Mouse (Mus musculus) lung, embryonic 16.5 days (tissue): ENCODE data around the gene Dedd2. TPM values are rescaled to one million over a fixed set of nuclear protein-coding genes. Genes with fewer than 3 reads are reported as not detected.

ENCODE experiments used
- ATAC-seq: fragments of 200-750 bp; cut with Nextera tagmentation; 2 replicates; pipeline ENCODE4 v1.8.0; 2017; ENCODE audit warnings: low read depth, mild to moderate bottlenecking, moderate library complexity
- H3K27ac ChIP-seq: fragments of 300-500 bp; sonication (generic); 2 replicates; pipeline ENCODE4 v1.5.1; 2014; ENCODE audit warnings: mild to moderate bottlenecking, control low read depth, low read length
- H3K27me3 ChIP-seq: fragments of 300-500 bp; sonication (generic); 2 replicates; pipeline ENCODE4 v1.6.1; 2014; ENCODE audit warnings: low read depth, low read length, mixed read lengths; ENCODE audit not compliant: control insufficient read depth, insufficient read depth
- H3K36me3 ChIP-seq: fragments of 300-500 bp; sonication (generic); 2 replicates; pipeline ENCODE4 v1.6.1; 2014; ENCODE audit warnings: low read length; ENCODE audit not compliant: control insufficient read depth, insufficient read depth
- H3K4me1 ChIP-seq: fragments of 300-500 bp; sonication (generic); replicated peaks from 2 replicates; pipeline ENCODE4 v1.6.1; 2014; ENCODE audit warnings: low read length, mixed read lengths; ENCODE audit not compliant: control insufficient read depth, insufficient read depth
- H3K4me2 ChIP-seq: fragments of 300-500 bp; sonication (generic); 2 replicates; pipeline ENCODE4 v1.6.1; 2014; ENCODE audit warnings: low read depth, low read length, control low read depth
- H3K4me3 ChIP-seq: fragments of 300-500 bp; sonication (generic); 2 replicates; pipeline ENCODE4 v1.5.1; 2014; ENCODE audit warnings: mild to moderate bottlenecking, low read length, control low read depth
- H3K9ac ChIP-seq: fragments of 300-500 bp; sonication (generic); 2 replicates; pipeline ENCODE4 v1.6.1; 2014; ENCODE audit warnings: low read length, control low read depth
- H3K9me3 ChIP-seq: fragments of 300-500 bp; sonication (generic); 2 replicates; pipeline ENCODE4 v1.6.1; 2016; ENCODE audit warnings: low read length; ENCODE audit not compliant: control insufficient read depth
- WGBS: fragments of 180-500 bp; shearing (Covaris S2); extraction: QIAGEN DNeasy Blood & Tissue Kit; methylation state at CpG from one replicate; pipeline ENCODE4 v1.1.7; 2014; 5-methylcytosine and 5-hydroxymethylcytosine counted together
- polyA plus RNA-seq: library from polyadenylated mRNA; unstranded; fragments of >200 nt; fragmentation: Nextera tagmentation; extraction: Ambion mirVana; gene quantifications from 2 replicates; pipeline ENCODE4 v1.2.1, GENCODE M21; 2015

The Dedd2 gene
- polyA plus RNA-seq, 1 experiment from 2014 or later = 9.0 TPM

DNA sequence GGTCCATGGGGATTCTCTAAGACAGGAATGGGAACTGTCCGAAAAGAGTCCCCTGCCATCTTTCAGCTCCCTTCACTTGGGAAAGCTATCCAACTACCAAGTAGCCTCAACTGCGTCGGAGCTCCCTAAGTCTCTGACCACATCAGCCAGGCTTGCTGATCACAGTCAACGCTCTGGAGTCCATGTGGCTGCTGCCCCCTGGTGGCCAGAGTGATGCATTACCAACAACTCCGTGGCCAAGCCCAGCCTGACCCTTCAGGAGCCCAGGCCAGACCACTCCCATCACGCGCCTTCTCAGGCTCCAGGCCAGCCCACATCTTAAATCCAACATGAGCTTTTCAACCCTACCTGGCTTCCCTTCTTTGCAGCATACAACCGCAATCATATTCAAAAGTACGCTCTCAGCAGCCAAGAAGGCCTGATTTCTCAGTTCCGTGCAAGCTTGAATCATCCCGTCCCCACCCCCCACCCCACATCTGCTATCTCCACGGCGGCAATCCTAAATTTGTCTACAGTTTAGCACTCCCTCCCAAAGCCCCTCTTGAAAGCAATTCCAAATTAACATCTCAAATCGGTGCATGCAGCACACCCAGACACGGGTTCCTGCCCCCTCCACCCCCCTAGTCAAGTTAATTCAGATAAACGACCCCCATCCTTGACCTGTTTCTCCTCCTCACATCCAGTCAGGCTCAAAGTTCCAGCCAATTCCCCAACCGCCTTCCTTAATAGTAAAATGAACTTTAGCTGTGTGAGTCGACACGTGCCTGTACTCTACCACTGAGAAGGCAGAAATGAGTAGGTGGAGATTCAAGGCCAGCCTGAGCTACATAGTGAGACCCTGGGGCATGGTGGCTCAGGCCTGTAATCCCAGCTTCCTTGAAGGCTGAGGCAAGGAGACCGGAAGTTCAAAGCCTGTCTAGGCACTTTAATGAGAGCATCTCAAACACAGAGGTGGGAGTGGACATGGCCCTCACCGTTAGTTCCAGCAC lies 32.5 kb downstream of the Dedd2 start:
- Histone ChIP-seq H3K9ac (no peak overlapping the region), H3K9me3 (no peaks in the 10 kb centered on the region), H3K36me3 (no peaks in the 10 kb centered on the region), H3K27me3 (peaks cover 8% of the 10 kb centered on the region), H3K4me2 (no peak overlapping the region), H3K27ac (no peak overlapping the region), H3K4me1 (no peaks in the 10 kb centered on the region), H3K4me3 (no peak overlapping the region)
- ATAC-seq = peak; percentile 81; the same call in 1 of the 2 replicates
- WGBS = 24% methylated on average over 21 of the region's 21 CpGs

DNA sequence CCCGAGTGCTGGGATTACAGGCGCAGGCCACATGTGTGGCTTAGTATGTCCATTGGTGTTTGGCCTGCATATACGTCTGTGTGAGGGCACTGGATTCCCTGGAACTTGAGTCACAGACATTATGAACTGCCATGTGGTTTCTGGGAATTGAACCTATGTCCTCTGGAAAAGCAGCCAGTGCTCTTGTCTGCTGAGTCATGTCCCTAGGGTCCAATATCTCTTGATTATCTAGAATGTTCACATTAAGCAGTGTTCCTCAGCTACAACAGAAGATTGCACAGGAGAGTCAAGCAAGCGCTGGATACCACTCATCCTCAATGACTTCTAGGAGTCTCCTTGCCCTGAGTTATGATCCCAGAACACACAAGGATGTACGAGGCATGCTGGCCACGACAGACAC lies 36.3 kb downstream of the Dedd2 start:
- 73% methylated on average over 6 of the region's 6 CpGs for WGBS
- H3K4me1 ChIP-seq = peaks cover 2% of the 10 kb centered on the region
- no peak for ATAC-seq
- no peak overlapping the region for H3K4me3 ChIP-seq
- H3K9me3 ChIP-seq = no peaks in the 10 kb centered on the region
- no peaks in the 10 kb centered on the region for H3K36me3 ChIP-seq
- no peak overlapping the region for H3K27ac ChIP-seq
- no peak overlapping the region for H3K4me2 ChIP-seq
- H3K27me3 ChIP-seq = peaks cover 46% of the 10 kb centered on the region
- no peak overlapping the region for H3K9ac ChIP-seq

DNA sequence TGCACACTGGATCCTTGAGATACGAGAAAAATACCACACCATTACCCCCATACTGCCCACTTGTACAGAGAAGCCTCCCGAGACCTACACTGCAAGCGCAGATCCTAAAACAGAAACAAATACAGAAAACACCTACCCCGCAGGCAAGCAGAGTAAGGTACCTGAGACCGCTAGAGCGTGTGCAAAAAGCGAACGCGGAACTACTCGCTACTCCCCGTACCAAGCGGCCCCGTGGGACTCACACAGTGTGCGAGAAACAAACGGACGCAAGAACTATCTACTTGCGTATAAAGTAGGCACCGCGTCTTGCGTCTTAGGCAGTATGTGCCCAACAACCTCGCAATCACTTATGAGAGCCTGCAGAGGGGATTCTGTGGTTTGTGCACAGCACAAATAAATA lies 38.6 kb downstream of the Dedd2 start:
- no peak overlapping the region for H3K4me3 ChIP-seq
- H3K4me2 ChIP-seq = no peak overlapping the region
- H3K27me3 ChIP-seq = peaks cover 68% of the 10 kb centered on the region
- H3K9me3 ChIP-seq = no peaks in the 10 kb centered on the region
- H3K4me1 ChIP-seq = peaks cover 4% of the 10 kb centered on the region
- no peak overlapping the region for H3K9ac ChIP-seq
- H3K27ac ChIP-seq = no peak overlapping the region
- 6% methylated on average over 21 of the region's 21 CpGs for WGBS
- no peak for ATAC-seq
- H3K36me3 ChIP-seq = no peaks in the 10 kb centered on the region

DNA sequence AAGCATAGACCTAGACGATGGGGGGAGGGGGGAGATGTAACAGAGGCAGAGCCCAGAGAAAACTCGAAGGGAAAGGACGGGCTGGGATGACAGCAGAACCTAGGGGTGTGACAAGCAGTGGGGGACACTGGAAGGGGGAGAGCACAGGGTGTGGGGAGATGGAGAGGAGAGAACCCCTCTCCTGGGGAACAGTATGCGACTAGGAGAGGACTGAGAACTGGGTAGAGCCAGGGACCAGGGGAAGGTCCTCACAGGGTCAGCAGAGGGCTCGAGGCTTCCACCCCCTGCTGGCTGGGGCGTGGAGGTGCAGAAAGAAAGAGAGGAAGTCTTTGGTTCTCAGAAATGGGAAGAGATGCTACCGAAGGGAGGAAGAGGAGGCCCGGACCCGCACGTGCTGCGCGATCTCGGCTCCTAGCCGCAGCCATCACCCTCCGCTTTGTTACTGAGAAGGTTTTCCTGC lies 39.1 kb downstream of the Dedd2 start:
- H3K27ac ChIP-seq = no peak overlapping the region
- H3K4me1 ChIP-seq = peaks cover 4% of the 10 kb centered on the region
- H3K4me3 ChIP-seq = no peak overlapping the region
- no peaks in the 10 kb centered on the region for H3K36me3 ChIP-seq
- no peak overlapping the region for H3K4me2 ChIP-seq
- ATAC-seq = no peak
- H3K9ac ChIP-seq = no peak overlapping the region
- WGBS = under 1% methylated on average over 15 of the region's 15 CpGs
- no peaks in the 10 kb centered on the region for H3K9me3 ChIP-seq
- H3K27me3 ChIP-seq = peaks cover 71% of the 10 kb centered on the region

DNA sequence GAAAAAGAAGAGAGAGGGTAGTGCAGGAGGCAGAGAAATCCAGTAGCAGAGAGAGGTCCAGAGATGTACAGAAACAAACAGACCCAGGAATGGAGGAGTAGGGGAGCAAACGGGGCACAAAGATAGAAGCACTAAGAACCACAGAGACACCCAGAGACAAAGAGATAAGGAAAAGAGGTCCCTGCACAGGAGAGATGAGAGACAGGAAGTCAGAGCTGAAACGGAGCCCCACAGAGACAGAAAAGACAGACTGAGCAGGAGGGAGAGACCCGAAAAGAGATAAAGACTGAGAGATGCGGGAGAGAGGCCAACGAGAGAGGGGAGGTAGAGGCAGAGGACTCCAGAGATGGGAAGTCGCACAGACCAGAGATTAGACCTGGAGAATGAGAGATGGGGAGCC lies 39.9 kb downstream of the Dedd2 start:
- Histone ChIP-seq H3K36me3 (no peaks in the 10 kb centered on the region), H3K9me3 (no peaks in the 10 kb centered on the region), H3K4me1 (peaks cover 4% of the 10 kb centered on the region), H3K27me3 (peaks cover 79% of the 10 kb centered on the region), H3K4me2 (no peak overlapping the region), H3K27ac (no peak overlapping the region), H3K4me3 (no peak overlapping the region), H3K9ac (no peak overlapping the region)
- ATAC-seq = no peak
- WGBS = 9% methylated on average over 6 of the region's 6 CpGs

DNA sequence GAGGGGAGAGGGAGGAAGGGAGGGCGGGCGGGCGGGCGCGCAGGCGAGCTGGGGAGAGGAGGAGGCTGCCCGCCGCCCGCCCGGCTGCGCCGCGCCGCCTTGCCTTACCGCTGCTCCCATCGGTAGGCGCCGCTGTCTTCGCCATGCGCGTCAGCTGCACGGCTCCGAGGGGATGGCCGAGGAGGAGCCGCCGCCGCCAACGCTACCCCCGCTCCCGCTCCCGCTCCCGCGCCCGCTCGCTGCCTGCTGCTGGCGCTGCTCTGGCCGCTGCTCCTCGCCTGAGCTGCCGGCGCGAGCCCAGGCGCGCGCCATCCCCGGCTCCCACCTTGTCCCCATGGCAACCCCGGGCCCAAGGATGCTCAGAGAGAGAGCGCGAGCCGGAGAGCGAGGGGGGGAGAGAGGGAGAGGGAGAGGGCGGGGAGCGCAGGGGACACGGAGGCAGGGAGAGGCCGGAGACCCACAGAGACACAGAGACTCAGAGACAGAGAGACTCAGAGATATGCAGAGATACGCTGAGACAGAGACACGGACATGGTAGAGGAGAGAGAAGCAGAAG lies 40.7 kb downstream of the Dedd2 start, which contains the start of gene Pou2f2:
Gene Pou2f2, minus strand, starts transcription at position 121 of the 556 bp plus-strand sequence.
- peak within 1 kb of the TSS; percentile 15 for H3K9ac ChIP-seq
- ATAC-seq = peak; percentile 86

DNA sequence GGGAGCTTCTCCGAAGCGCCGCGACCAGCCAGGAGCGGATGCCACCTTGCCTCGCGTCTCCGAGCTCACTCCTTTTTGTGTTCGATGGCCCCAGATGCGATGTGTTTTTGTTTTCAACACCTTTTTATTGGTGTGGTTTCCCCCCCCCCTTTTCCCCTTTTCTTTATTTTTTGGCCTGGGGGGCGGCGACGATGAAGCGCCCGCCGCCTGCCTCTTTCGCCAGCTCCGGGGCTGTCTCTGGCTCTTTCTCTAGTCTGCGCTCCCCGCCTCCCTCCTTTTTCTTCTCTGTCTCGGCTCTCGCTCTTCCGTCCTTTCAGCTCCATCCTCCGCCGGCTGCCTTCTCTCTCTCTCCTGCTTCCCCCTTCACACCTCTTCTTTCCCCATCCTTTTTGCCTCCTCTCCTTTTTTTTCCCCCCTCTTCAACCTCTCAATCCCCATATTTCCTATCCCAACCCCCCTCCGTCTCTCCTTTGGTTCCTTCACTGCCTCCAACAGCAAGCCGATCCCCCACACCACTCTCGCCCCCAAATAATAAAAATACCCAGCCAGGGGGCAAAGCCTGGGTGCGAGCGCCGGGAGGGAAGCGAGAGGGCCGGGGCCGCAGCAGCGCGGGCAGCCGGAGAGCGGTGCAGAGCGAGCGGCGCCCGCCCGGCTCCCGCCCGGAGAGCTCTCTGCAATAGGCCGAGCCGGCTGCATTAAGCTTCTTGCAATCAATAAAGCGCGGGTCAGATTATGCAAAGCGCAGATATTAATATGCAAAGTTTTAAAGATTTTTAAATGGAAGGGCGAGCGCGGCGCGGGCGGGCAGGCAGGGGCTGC lies 41.4 kb downstream of the Dedd2 start:
- Histone ChIP-seq H3K4me2 (peak overlapping the region; percentile 80), H3K9me3 (no peaks in the 10 kb centered on the region), H3K27me3 (peaks cover 88% of the 10 kb centered on the region), H3K9ac (peak overlapping the region; percentile 15; the same call in 1 of the 2 replicates), H3K4me3 (peak overlapping the region; percentile 52), H3K36me3 (no peaks in the 10 kb centered on the region), H3K4me1 (peaks cover 4% of the 10 kb centered on the region), H3K27ac (no peak overlapping the region)
- ATAC-seq = peak; percentile 75
- WGBS = under 1% methylated on average over 50 of the region's 56 CpGs

More for the DNA sequence above, 40.7 kb downstream of the Dedd2 start, which contains the start of gene Pou2f2:
- Histone ChIP-seq H3K4me2 (peak within 1 kb of the TSS; percentile 80), H3K36me3 (no peaks in the 10 kb centered on the region), H3K9me3 (no peaks in the 10 kb centered on the region), H3K27me3 (peaks cover 85% of the 10 kb centered on the region), H3K4me1 (peaks cover 4% of the 10 kb centered on the region), H3K4me3 (peak within 1 kb of the TSS; percentile 52), H3K27ac (no peak within 1 kb of the TSS)
- 0% methylated on average over 32 of the region's 56 CpGs for WGBS

DNA sequence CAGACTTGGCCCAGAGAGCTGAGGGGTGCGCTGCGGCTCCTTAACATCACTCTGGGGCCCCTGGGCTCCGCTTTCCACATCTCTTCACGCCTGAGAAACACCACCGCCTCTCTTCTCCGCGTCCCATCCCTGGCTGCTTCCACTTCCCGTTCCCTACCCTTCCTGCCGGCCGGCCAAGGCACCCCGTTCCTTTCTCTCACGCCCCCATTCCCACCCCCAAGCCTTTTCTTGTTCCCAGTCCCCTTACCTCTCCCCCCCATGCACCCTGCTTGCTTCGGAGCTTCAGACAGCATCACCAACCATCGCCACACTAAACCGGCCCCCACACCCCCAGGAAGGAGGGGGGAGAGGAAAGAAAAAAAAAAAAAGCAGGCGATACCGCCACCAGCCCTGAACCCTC lies 42.1 kb downstream of the Dedd2 start:
- H3K27ac ChIP-seq = no peak overlapping the region
- H3K4me2 ChIP-seq = peak overlapping the region; percentile 80
- H3K9me3 ChIP-seq = no peaks in the 10 kb centered on the region
- no peak for ATAC-seq
- H3K27me3 ChIP-seq = peaks cover 85% of the 10 kb centered on the region
- peaks cover 4% of the 10 kb centered on the region for H3K4me1 ChIP-seq
- no peak overlapping the region for H3K9ac ChIP-seq
- no peaks in the 10 kb centered on the region for H3K36me3 ChIP-seq
- peak overlapping the region; percentile 52 for H3K4me3 ChIP-seq
- WGBS = under 1% methylated on average over 15 of the region's 17 CpGs
